Mouse (Mus musculus): ENCODE results near the gene Card19.

- TF ChIP-seq POLR2A (IDR thresholded peaks at IDR 0.05; ENCODE audit: low read depth, low read length) (no peak), CTCF (IDR thresholded peaks at IDR 0.05; ENCODE audit: extremely low read depth, insufficient read depth, insufficient read length, insufficient replicate concordance) (no peak)
Measured at GRCm38 (mm10) chr13:49180274-49180673, 35.6 kb downstream of the Card19 start.
